Mouse (Mus musculus): ENCODE results near the gene Pamr1. TPM values are rescaled to one million over a fixed set of nuclear protein-coding genes. Genes with fewer than 3 reads are reported as not detected.

Pamr1 gene
- polyA plus RNA-seq, 1 experiment from 2014 or later = 40.3 TPM

DNA sequence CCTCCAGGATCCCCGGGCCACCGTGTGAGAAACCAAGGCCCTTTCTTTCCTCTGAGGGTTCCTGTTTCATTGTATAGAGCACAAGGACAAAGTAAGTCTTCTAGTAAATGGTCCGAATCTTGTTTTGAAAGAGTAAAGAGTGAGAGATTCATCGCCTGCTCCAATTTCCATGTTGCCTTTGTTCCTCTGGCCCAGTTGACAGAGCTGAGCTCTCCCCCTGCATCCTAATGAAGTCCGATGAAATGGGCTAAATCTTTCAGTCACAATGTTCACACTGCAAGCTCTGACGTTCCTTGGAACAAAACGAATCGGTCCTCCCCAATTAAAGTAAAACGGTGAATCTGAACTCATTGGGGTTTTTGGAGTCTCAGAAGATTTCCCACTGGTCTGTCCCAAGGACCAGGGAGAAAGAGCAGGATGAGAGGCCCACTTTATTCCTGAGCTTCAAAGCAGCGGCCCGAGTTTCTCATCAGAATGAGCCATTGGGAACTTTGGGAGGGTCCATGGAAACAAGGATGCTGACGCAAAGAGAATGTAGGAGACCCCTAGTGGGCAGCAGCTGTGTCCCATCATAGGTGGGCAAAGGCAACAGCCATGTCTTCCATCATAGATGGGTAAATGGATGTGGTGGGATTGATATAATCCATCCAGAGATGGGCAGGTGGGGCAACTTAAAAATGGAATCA lies 71.1 kb downstream of the Pamr1 start:
- Histone ChIP-seq H3K4me1 (ENCODE audit: control insufficient read depth, insufficient read depth, low read length) (no peaks in the 10 kb centered on the region), H3K4me3 (ENCODE audit: low read depth, low read length) (no peak overlapping the region), H3K9me3 (ENCODE audit: control insufficient read depth, low read depth, low read length) (no peaks in the 10 kb centered on the region), H3K27ac (ENCODE audit: low read length) (no peak overlapping the region), H3K27me3 (ENCODE audit: control insufficient read depth, insufficient read depth, low read length) (no peaks in the 10 kb centered on the region), H3K9ac (replicated peaks; ENCODE audit: low read depth, low read length) (no peak overlapping the region), H3K36me3 (ENCODE audit: control insufficient read depth, insufficient read depth, low read length) (no peaks in the 10 kb centered on the region), H3K4me2 (replicated peaks; ENCODE audit: low read depth, low read length) (no peak overlapping the region)
- WGBS = 84% methylated on average over 12 of the region's 12 CpGs
- no peak for ATAC-seq (ENCODE audit: insufficient number of reproducible peaks, insufficient read depth, low FRiP score, low read depth)

DNA sequence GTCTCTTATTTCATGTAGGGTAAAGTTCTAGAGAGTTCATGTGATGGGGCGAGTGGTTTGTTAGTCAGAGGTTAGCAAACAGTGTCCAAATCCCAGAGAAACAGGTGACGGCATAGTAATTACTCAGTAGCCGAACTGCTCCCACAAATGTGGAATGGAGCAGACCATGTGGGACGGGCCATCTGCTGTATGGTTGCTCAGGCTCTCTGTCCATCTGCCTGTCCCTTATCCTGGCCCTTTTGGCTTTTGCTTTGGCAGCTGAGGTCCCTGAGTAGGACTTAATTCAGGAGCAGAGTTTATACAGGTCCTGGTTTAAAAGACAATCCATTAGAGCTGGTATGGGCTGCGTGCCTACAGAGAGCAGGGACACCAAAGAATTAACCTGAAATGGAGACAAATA lies 72.4 kb downstream of the Pamr1 start:
- ATAC-seq (ENCODE audit: insufficient number of reproducible peaks, insufficient read depth, low FRiP score, low read depth) = no peak
- Histone ChIP-seq H3K36me3 (ENCODE audit: control insufficient read depth, insufficient read depth, low read length) (no peaks in the 10 kb centered on the region), H3K4me3 (ENCODE audit: low read depth, low read length) (no peak overlapping the region), H3K27me3 (ENCODE audit: control insufficient read depth, insufficient read depth, low read length) (no peaks in the 10 kb centered on the region), H3K4me1 (ENCODE audit: control insufficient read depth, insufficient read depth, low read length) (no peaks in the 10 kb centered on the region), H3K9ac (replicated peaks; ENCODE audit: low read depth, low read length) (no peak overlapping the region), H3K9me3 (ENCODE audit: control insufficient read depth, low read depth, low read length) (no peaks in the 10 kb centered on the region), H3K4me2 (replicated peaks; ENCODE audit: low read depth, low read length) (no peak overlapping the region), H3K27ac (ENCODE audit: low read length) (no peak overlapping the region)
- 88% methylated on average over 5 of the region's 5 CpGs for WGBS

DNA sequence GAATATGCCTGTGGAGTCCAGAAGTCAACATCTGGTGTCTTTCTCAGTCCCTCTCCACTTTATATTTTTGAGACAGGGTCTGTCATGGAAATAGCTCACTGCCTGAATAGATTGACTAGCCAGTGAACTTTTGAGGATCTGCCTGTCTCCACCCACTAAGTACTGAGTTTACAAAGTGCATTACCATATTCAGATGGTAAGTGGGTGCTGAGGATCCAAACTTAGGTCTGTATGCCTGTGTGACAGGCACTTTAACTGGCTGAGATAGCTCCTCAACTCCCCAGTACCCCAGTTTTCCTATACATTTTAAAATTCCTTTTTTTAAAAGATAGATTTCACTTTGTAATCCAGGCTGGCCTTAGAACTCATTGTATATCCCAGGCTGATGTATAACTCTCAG lies 73.1 kb downstream of the Pamr1 start:
- Histone ChIP-seq H3K27me3 (ENCODE audit: control insufficient read depth, insufficient read depth, low read length) (no peaks in the 10 kb centered on the region), H3K4me3 (ENCODE audit: low read depth, low read length) (no peak overlapping the region), H3K27ac (ENCODE audit: low read length) (no peak overlapping the region), H3K36me3 (ENCODE audit: control insufficient read depth, insufficient read depth, low read length) (no peaks in the 10 kb centered on the region), H3K4me1 (ENCODE audit: control insufficient read depth, insufficient read depth, low read length) (no peaks in the 10 kb centered on the region), H3K4me2 (replicated peaks; ENCODE audit: low read depth, low read length) (no peak overlapping the region), H3K9me3 (ENCODE audit: control insufficient read depth, low read depth, low read length) (no peaks in the 10 kb centered on the region), H3K9ac (replicated peaks; ENCODE audit: low read depth, low read length) (no peak overlapping the region)
- no peak for ATAC-seq (ENCODE audit: insufficient number of reproducible peaks, insufficient read depth, low FRiP score, low read depth)

DNA sequence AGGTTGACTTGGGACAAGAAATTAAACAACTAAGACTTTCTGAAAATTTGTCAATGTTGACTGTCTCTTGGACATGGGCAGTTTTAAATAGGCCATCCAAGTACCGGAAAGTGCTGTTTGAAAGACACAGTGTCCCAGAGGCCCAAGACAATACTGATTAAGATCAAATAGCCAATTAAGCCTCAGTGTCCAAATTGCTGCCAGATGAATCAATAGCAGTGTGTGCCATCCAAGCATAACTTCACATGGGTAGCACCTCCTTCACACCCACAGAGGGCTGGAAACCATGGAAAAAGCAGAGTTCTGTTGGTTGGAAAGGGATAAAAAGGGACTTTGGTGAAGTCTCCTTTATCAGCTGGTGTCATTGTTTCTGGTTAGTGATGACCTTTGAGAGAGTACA lies 74.7 kb downstream of the Pamr1 start:
- 100% methylated on average over 1 of the region's 1 CpGs for WGBS
- Histone ChIP-seq H3K36me3 (ENCODE audit: control insufficient read depth, insufficient read depth, low read length) (no peaks in the 10 kb centered on the region), H3K27ac (ENCODE audit: low read length) (no peak overlapping the region)

GRCm38 (mm10) chr2:102632361-102632760 lies 82.5 kb downstream of the Pamr1 start:
- 91% methylated on average over 4 of the region's 4 CpGs for WGBS
- H3K4me1 ChIP-seq (ENCODE audit: control insufficient read depth, insufficient read depth, low read length) = no peaks in the 10 kb centered on the region
- H3K9me3 ChIP-seq (ENCODE audit: control insufficient read depth, low read depth, low read length) = no peaks in the 10 kb centered on the region
- no peak overlapping the region for H3K9ac ChIP-seq (replicated peaks; ENCODE audit: low read depth, low read length)
- no peak for ATAC-seq (ENCODE audit: insufficient number of reproducible peaks, insufficient read depth, low FRiP score, low read depth)
- H3K27me3 ChIP-seq (ENCODE audit: control insufficient read depth, insufficient read depth, low read length) = no peaks in the 10 kb centered on the region
- H3K36me3 ChIP-seq (ENCODE audit: control insufficient read depth, insufficient read depth, low read length) = no peaks in the 10 kb centered on the region
- no peak overlapping the region for H3K4me2 ChIP-seq (replicated peaks; ENCODE audit: low read depth, low read length)
- no peak overlapping the region for H3K4me3 ChIP-seq (ENCODE audit: low read depth, low read length)
- no peak overlapping the region for H3K27ac ChIP-seq (ENCODE audit: low read length)

More for the DNA sequence above, 74.7 kb downstream of the Pamr1 start:
- Histone ChIP-seq H3K9ac (replicated peaks; ENCODE audit: low read depth, low read length) (no peak overlapping the region), H3K4me1 (ENCODE audit: control insufficient read depth, insufficient read depth, low read length) (no peaks in the 10 kb centered on the region), H3K4me3 (ENCODE audit: low read depth, low read length) (no peak overlapping the region), H3K27me3 (ENCODE audit: control insufficient read depth, insufficient read depth, low read length) (no peaks in the 10 kb centered on the region), H3K4me2 (replicated peaks; ENCODE audit: low read depth, low read length) (no peak overlapping the region), H3K9me3 (ENCODE audit: control insufficient read depth, low read depth, low read length) (no peaks in the 10 kb centered on the region)
- ATAC-seq (ENCODE audit: insufficient number of reproducible peaks, insufficient read depth, low FRiP score, low read depth) = no peak

DNA sequence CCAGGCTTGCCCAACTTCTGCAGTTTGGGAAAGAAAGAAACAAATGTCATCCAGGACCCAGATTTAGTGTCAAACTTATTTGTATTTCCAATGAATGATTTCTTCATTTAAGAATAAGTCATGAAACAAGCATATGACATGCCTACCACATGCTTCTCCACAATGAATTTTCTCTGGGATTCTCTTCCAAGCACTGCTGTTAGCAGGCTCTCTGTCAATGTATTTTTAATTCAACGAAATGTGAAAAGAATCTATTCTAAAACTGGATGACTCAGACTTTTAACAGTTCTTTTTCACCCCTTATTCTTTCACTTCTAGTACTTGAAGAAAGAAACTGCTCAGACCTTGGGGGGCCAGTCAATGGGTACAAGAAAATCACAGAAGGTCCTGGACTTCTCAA lies 84.2 kb downstream of the Pamr1 start:
- Histone ChIP-seq H3K9ac (replicated peaks; ENCODE audit: low read depth, low read length) (no peak overlapping the region), H3K4me1 (ENCODE audit: control insufficient read depth, insufficient read depth, low read length) (no peaks in the 10 kb centered on the region), H3K4me3 (ENCODE audit: low read depth, low read length) (no peak overlapping the region), H3K9me3 (ENCODE audit: control insufficient read depth, low read depth, low read length) (no peaks in the 10 kb centered on the region), H3K27ac (ENCODE audit: low read length) (no peak overlapping the region), H3K27me3 (ENCODE audit: control insufficient read depth, insufficient read depth, low read length) (no peaks in the 10 kb centered on the region), H3K4me2 (replicated peaks; ENCODE audit: low read depth, low read length) (no peak overlapping the region), H3K36me3 (ENCODE audit: control insufficient read depth, insufficient read depth, low read length) (no peaks in the 10 kb centered on the region)
- WGBS = 86% methylated on average over 1 of the region's 1 CpGs
- ATAC-seq (ENCODE audit: insufficient number of reproducible peaks, insufficient read depth, low FRiP score, low read depth) = no peak

DNA sequence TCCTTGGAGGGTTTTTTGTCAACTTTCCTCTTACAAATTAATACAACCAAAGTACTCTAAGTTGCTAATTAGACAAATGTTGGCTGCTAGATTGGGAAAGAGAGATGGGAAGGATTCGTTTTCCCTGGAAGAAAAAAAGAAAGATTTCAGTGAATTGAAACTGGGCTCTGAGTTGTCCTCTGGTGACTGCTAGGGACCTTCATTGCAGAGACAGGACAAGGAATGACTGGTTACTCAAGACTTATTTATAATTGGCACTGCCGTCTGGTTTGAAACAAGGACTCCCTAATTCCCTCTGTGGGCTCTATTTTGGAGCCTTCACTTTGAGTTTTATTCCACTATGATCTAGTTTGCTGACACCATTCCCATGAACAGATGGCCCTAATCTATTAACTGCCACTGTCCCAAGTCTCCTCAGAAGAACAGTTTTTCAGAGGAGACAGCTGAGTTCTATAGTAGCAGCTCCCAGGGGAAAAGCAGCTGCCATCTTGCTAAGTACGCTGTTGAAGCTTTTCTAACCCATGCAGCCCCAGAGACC lies 85.8 kb downstream of the Pamr1 start:
- no peak overlapping the region for H3K4me3 ChIP-seq (ENCODE audit: low read depth, low read length)
- H3K27me3 ChIP-seq (ENCODE audit: control insufficient read depth, insufficient read depth, low read length) = no peaks in the 10 kb centered on the region
- H3K4me2 ChIP-seq (replicated peaks; ENCODE audit: low read depth, low read length) = no peak overlapping the region
- ATAC-seq (ENCODE audit: insufficient number of reproducible peaks, insufficient read depth, low FRiP score, low read depth) = no peak
- no peak overlapping the region for H3K27ac ChIP-seq (ENCODE audit: low read length)
- no peaks in the 10 kb centered on the region for H3K9me3 ChIP-seq (ENCODE audit: control insufficient read depth, low read depth, low read length)
- WGBS = 76% methylated on average over 3 of the region's 3 CpGs
- H3K9ac ChIP-seq (replicated peaks; ENCODE audit: low read depth, low read length) = no peak overlapping the region
- no peaks in the 10 kb centered on the region for H3K36me3 ChIP-seq (ENCODE audit: control insufficient read depth, insufficient read depth, low read length)
- no peaks in the 10 kb centered on the region for H3K4me1 ChIP-seq (ENCODE audit: control insufficient read depth, insufficient read depth, low read length)

GRCm38 (mm10) chr2:102636116-102636600 lies 86.3 kb downstream of the Pamr1 start:
- WGBS = 88% methylated on average over 7 of the region's 7 CpGs
- no peak for ATAC-seq (ENCODE audit: insufficient number of reproducible peaks, insufficient read depth, low FRiP score, low read depth)
- H3K27me3 ChIP-seq (ENCODE audit: control insufficient read depth, insufficient read depth, low read length) = no peaks in the 10 kb centered on the region
- H3K27ac ChIP-seq (ENCODE audit: low read length) = no peak overlapping the region
- H3K4me2 ChIP-seq (replicated peaks; ENCODE audit: low read depth, low read length) = no peak overlapping the region
- H3K36me3 ChIP-seq (ENCODE audit: control insufficient read depth, insufficient read depth, low read length) = no peaks in the 10 kb centered on the region
- H3K4me3 ChIP-seq (ENCODE audit: low read depth, low read length) = no peak overlapping the region
- H3K9me3 ChIP-seq (ENCODE audit: control insufficient read depth, low read depth, low read length) = no peaks in the 10 kb centered on the region
- no peaks in the 10 kb centered on the region for H3K4me1 ChIP-seq (ENCODE audit: control insufficient read depth, insufficient read depth, low read length)
- no peak overlapping the region for H3K9ac ChIP-seq (replicated peaks; ENCODE audit: low read depth, low read length)

DNA sequence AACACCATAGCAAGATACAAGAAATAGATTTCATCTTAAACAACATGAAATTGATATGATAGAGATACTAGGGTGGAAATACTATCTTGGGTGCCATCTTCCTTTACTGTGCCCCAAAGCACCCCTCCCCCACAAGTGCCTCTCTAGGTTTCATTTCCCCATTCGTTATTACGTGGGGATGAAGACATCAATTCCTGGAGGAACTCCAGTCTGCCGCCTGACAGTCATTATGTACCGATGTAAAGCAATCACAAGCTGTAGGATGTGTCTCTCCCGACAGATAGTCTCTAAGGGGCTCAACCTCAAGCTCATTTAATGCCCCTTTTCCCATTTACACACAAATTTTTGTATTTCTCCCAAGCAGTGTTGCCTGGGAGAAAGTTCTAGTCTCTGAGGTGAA lies 88.3 kb downstream of the Pamr1 start:
- Histone ChIP-seq H3K4me1 (ENCODE audit: control insufficient read depth, insufficient read depth, low read length) (no peaks in the 10 kb centered on the region), H3K4me3 (ENCODE audit: low read depth, low read length) (no peak overlapping the region), H3K9me3 (ENCODE audit: control insufficient read depth, low read depth, low read length) (no peaks in the 10 kb centered on the region), H3K27ac (ENCODE audit: low read length) (no peak overlapping the region), H3K27me3 (ENCODE audit: control insufficient read depth, insufficient read depth, low read length) (no peaks in the 10 kb centered on the region), H3K4me2 (replicated peaks; ENCODE audit: low read depth, low read length) (no peak overlapping the region), H3K36me3 (ENCODE audit: control insufficient read depth, insufficient read depth, low read length) (no peaks in the 10 kb centered on the region), H3K9ac (replicated peaks; ENCODE audit: low read depth, low read length) (no peak overlapping the region)
- WGBS = 58% methylated on average over 5 of the region's 5 CpGs
- no peak for ATAC-seq (ENCODE audit: insufficient number of reproducible peaks, insufficient read depth, low FRiP score, low read depth)

Data from stomach, embryonic 14.5 days (tissue).